Mouse (Mus musculus) splenic B cell, adult 2 months (primary cell): ENCODE results near the gene Slc51a.

Experiments used
- DNase-seq: peaks from one replicate; pipeline ENCODE4 v3.0.0-alpha.2; 2011; ENCODE audit warnings: low read depth, low spot score
- H3K27me3 ChIP-seq: 2 replicates; pipeline ENCODE4 v1.6.1; 2012; ENCODE audit warnings: mild to moderate bottlenecking, low read length, moderate library complexity, mixed read lengths; ENCODE audit not compliant: control insufficient read depth, poor library complexity, insufficient read depth, severe bottlenecking
- H3K36me3 ChIP-seq: 2 replicates; pipeline ENCODE4 v1.6.1; 2012; ENCODE audit warnings: mild to moderate bottlenecking, low read length, moderate library complexity, mixed read lengths; ENCODE audit not compliant: control insufficient read depth, poor library complexity, insufficient read depth, severe bottlenecking

Slc51a gene

GRCm38 (mm10) chr16:32436657-32437056, 51.0 kb downstream of the Slc51a start:
- no peaks in the 10 kb centered on the region for H3K27me3 ChIP-seq
- H3K36me3 ChIP-seq = no peaks in the 10 kb centered on the region
- no peak for DNase-seq

- H3K27me3 ChIP-seq = no peaks in the 10 kb centered on the region
- no peak for DNase-seq
- no peaks in the 10 kb centered on the region for H3K36me3 ChIP-seq
Observed at GRCm38 (mm10) chr16:32434691-32435090, 53.0 kb downstream of the Slc51a start.

GRCm38 (mm10) chr16:32434066-32434465, 53.6 kb downstream of the Slc51a start:
- H3K27me3 ChIP-seq = no peaks in the 10 kb centered on the region
- H3K36me3 ChIP-seq = no peaks in the 10 kb centered on the region
- DNase-seq = peak; percentile 80

GRCm38 (mm10) chr16:32433138-32433537, 54.5 kb downstream of the Slc51a start:
- DNase-seq = no peak
- Histone ChIP-seq H3K36me3 (no peaks in the 10 kb centered on the region), H3K27me3 (no peaks in the 10 kb centered on the region)

- H3K36me3 ChIP-seq = no peaks in the 10 kb centered on the region
- H3K27me3 ChIP-seq = no peaks in the 10 kb centered on the region
- no peak for DNase-seq
Observed at GRCm38 (mm10) chr16:32431926-32432325, 55.8 kb downstream of the Slc51a start.

- Histone ChIP-seq H3K27me3 (no peaks in the 10 kb centered on the region), H3K36me3 (no peaks in the 10 kb centered on the region)
- no peak for DNase-seq
Observed at GRCm38 (mm10) chr16:32431047-32431591, 56.6 kb downstream of the Slc51a start.

- Histone ChIP-seq H3K36me3 (no peaks in the 10 kb centered on the region), H3K27me3 (no peaks in the 10 kb centered on the region)
- DNase-seq = peak; percentile 87
Observed at GRCm38 (mm10) chr16:32430474-32431046, 57.1 kb downstream of the Slc51a start, which contains the start of gene Pcyt1a. TSS of gene Pcyt1a (plus strand) at chr16:32430921.

- no peaks in the 10 kb centered on the region for H3K27me3 ChIP-seq
- no peak for DNase-seq
- no peaks in the 10 kb centered on the region for H3K36me3 ChIP-seq
Observed at GRCm38 (mm10) chr16:32427506-32427905, 60.2 kb downstream of the Slc51a start.
